In the genomic region with DNA sequence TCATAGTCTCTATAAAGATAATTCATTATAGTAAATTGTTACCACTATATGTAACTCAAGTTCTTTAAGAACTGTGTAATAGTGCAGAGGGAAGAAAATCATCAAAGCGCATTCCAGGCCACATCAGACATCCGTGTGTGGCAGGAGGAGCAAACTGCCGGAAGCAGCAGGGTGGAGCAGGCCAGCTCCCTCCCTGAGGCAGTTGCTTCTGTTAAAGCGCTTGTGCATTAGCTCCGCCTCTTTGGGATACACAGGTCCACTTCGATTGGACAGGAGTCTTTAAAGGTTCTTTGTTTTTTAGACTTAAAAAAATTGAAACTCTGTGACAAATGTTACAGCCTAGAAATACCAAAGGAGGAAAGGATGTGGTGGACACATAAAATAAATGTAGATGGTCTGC, we compare ENCODE assay signal across 24 mouse cellular contexts. TPM values are rescaled to one million over a fixed set of nuclear protein-coding genes. Genes with fewer than 3 reads are reported as not detected.
DNase-seq lines count a peak whose midpoint lies in the region; ATAC-seq and TF ChIP-seq lines count a peak whose summit lies in the region.
"Had no signal": no experiment of that assay in that cellular context is flagged by ENCODE, and none has a peak within 500 bp of the region (broad histone marks: within the 10 kb centered on the region; RNA-seq: fewer than 3 reads in every experiment).

No protein-coding gene starts in this region.

- peak; percentile 28 for DNase-seq in kidney, postnatal 0 days (ENCODE audit: low spot score)
- DNase-seq in kidney, adult 11 months = no peak
- DNase-seq in WW6 (ENCODE audit: low read depth, low spot score) = peak; percentile 16
- DNase-seq in heart, adult 18-20 months = no peak
- DNase-seq in gastrocnemius, postnatal 25 days = no peak
- DNase-seq: adrenal gland, adult 8-10 months; adrenal gland, postnatal 14 days; adrenal gland, postnatal 36 days; B cell, adult 2 months; cerebellum, adult 11-12 months; cerebellum, adult 2 months; cerebellum, adult 9-10 months; cerebellum, postnatal 10 days; cerebellum, postnatal 25 days; forebrain, postnatal 0 days had no signal

- no peaks in the 10 kb centered on the region for H3K4me1 ChIP-seq in intestine, embryonic 16.5 days (ENCODE audit: control insufficient read depth, insufficient read depth, low read length)
- no peaks in the 10 kb centered on the region for H3K4me1 ChIP-seq in intestine, postnatal 0 days (replicated peaks; ENCODE audit: control insufficient read depth, insufficient read depth, low read length)
- no peaks in the 10 kb centered on the region for H3K4me1 ChIP-seq in kidney, postnatal 0 days (replicated peaks; ENCODE audit: insufficient read depth, low read length)
- H3K4me1 ChIP-seq: embryonic facial prominence, embryonic 10.5 days; embryonic facial prominence, embryonic 12.5 days; forebrain, embryonic 13.5 days; forebrain, embryonic 15.5 days had no signal

- no peak overlapping the region for H3K9ac ChIP-seq in intestine, embryonic 16.5 days (ENCODE audit: low read depth, low read length)
- H3K9ac ChIP-seq in intestine, postnatal 0 days (ENCODE audit: low read depth, low read length) = no peak overlapping the region
- H3K9ac ChIP-seq in kidney, postnatal 0 days (ENCODE audit: low read depth, low read length) = no peak overlapping the region
- H3K9ac ChIP-seq: embryonic facial prominence, embryonic 12.5 days; forebrain, embryonic 13.5 days; forebrain, embryonic 15.5 days; forebrain, postnatal 0 days had no signal

- no peak overlapping the region for H3K4me2 ChIP-seq in intestine, embryonic 16.5 days (ENCODE audit: low read depth, low read length)
- no peak overlapping the region for H3K4me2 ChIP-seq in intestine, postnatal 0 days (replicated peaks; ENCODE audit: low read depth)
- no peak overlapping the region for H3K4me2 ChIP-seq in kidney, postnatal 0 days (ENCODE audit: low read length)
- H3K4me2 ChIP-seq: embryonic facial prominence, embryonic 12.5 days; forebrain, embryonic 13.5 days; forebrain, embryonic 15.5 days had no signal

- no peaks in the 10 kb centered on the region for H3K27me3 ChIP-seq in intestine, embryonic 16.5 days (replicated peaks; ENCODE audit: control insufficient read depth, insufficient read depth, low read length)
- no peaks in the 10 kb centered on the region for H3K27me3 ChIP-seq in intestine, postnatal 0 days (replicated peaks; ENCODE audit: control insufficient read depth, insufficient read depth, low read length)
- H3K27me3 ChIP-seq in kidney, postnatal 0 days (ENCODE audit: insufficient read depth, low read length) = no peaks in the 10 kb centered on the region
- H3K27me3 ChIP-seq: CH12.LX; embryonic facial prominence, embryonic 12.5 days; forebrain, embryonic 13.5 days; forebrain, embryonic 15.5 days had no signal

- H3K4me3 ChIP-seq in intestine, embryonic 16.5 days (ENCODE audit: low read length) = no peak overlapping the region
- no peak overlapping the region for H3K4me3 ChIP-seq in intestine, postnatal 0 days (ENCODE audit: low read depth, low read length)
- no peak overlapping the region for H3K4me3 ChIP-seq in kidney, postnatal 0 days (replicated peaks; ENCODE audit: low read depth, low read length)
- H3K4me3 ChIP-seq: embryonic facial prominence, embryonic 10.5 days; embryonic facial prominence, embryonic 12.5 days; forebrain, embryonic 13.5 days; forebrain, embryonic 15.5 days had no signal

- no peak overlapping the region for H3K27ac ChIP-seq in intestine, embryonic 16.5 days (ENCODE audit: low read length)
- H3K27ac ChIP-seq in intestine, postnatal 0 days (ENCODE audit: low read depth, low read length) = no peak overlapping the region
- H3K27ac ChIP-seq in kidney, postnatal 0 days = no peak overlapping the region
- H3K27ac ChIP-seq: embryonic facial prominence, embryonic 10.5 days; embryonic facial prominence, embryonic 12.5 days; forebrain, embryonic 13.5 days; forebrain, embryonic 15.5 days had no signal

- 47% methylated on average over 6 of the region's 6 CpGs for WGBS in intestine, embryonic 16.5 days
- WGBS in intestine, postnatal 0 days = 54% methylated on average over 6 of the region's 6 CpGs
- 66% methylated on average over 6 of the region's 6 CpGs for WGBS in kidney, postnatal 0 days

- no peak for TF ChIP-seq CTCF in intestine, postnatal 0 days (IDR thresholded peaks at IDR 0.05; ENCODE audit: low read depth)
- no peak for TF ChIP-seq CTCF in kidney, postnatal 0 days (IDR thresholded peaks at IDR 0.05; ENCODE audit: low read depth)

- 0 out of 2 replicates have a peak, but pooled peaks have one; percentile 33 for ATAC-seq in intestine, embryonic 16.5 days
- ATAC-seq in intestine, postnatal 0 days = no peak
- no peak for ATAC-seq in kidney, postnatal 0 days (replicated peaks; ENCODE audit: low FRiP score, low read depth)
- ATAC-seq: activated CD4-positive, CD25-positive, alpha-beta regulatory T cell, adult 4 months; CD4-positive, CD25-positive, alpha-beta regulatory T cell, adult 4 months; forebrain, embryonic 13.5 days; forebrain, embryonic 15.5 days; forebrain, postnatal 0 days had no signal

- H3K9me3 ChIP-seq in intestine, embryonic 16.5 days (ENCODE audit: control insufficient read depth, low read length) = no peaks in the 10 kb centered on the region
- H3K9me3 ChIP-seq in intestine, postnatal 0 days (ENCODE audit: control insufficient read depth) = no peaks in the 10 kb centered on the region
- H3K9me3 ChIP-seq in kidney, postnatal 0 days (replicated peaks; ENCODE audit: low read length) = no peaks in the 10 kb centered on the region
- H3K9me3 ChIP-seq: embryonic facial prominence, embryonic 10.5 days; embryonic facial prominence, embryonic 12.5 days; forebrain, embryonic 13.5 days; forebrain, embryonic 15.5 days had no signal

- H3K36me3 ChIP-seq in intestine, embryonic 16.5 days (ENCODE audit: control insufficient read depth, insufficient read depth, low read length) = peaks cover 6% of the 10 kb centered on the region
- H3K36me3 ChIP-seq in intestine, postnatal 0 days (ENCODE audit: control insufficient read depth, insufficient read depth) = peaks cover 84% of the 10 kb centered on the region
- H3K36me3 ChIP-seq in kidney, postnatal 0 days (ENCODE audit: insufficient read depth, low read length) = peaks cover 45% of the 10 kb centered on the region

RNA-seq across cellular contexts. Expression of a gene that starts 13.2 kb away (rescaled TPM):
- polyA plus RNA-seq in intestine, embryonic 16.5 days (2015; fragmentation: Nextera tagmentation; extraction: Ambion mirVana) = 12.9 and 14.2 TPM in 2 replicates
- polyA plus RNA-seq in intestine, postnatal 0 days (2015; fragmentation: Nextera tagmentation; extraction: Ambion mirVana) = 14.9 and 16.2 TPM in 2 replicates
- polyA plus RNA-seq in kidney, postnatal 0 days (2015; fragmentation: Nextera tagmentation; extraction: Ambion mirVana) = 15.9 and 17.2 TPM in 2 replicates
- total RNA-seq in heart, adult 18-20 months (2021) = 1 to 10 TPM; 4.2 to 5.2 TPM
- total RNA-seq in gastrocnemius, postnatal 25 days (2021) = 1 to 10 TPM; 4.0 to 4.7 TPM

RNA-seq across cellular contexts. Expression of a gene that starts 52.5 kb away (rescaled TPM):
- 12.6 and 13.9 TPM in 2 replicates for polyA plus RNA-seq in intestine, embryonic 16.5 days (2015; fragmentation: Nextera tagmentation; extraction: Ambion mirVana)
- polyA plus RNA-seq in intestine, postnatal 0 days (2015; fragmentation: Nextera tagmentation; extraction: Ambion mirVana) = 3.2 and 3.9 TPM in 2 replicates
- polyA plus RNA-seq in kidney, postnatal 0 days (2015; fragmentation: Nextera tagmentation; extraction: Ambion mirVana) = 10.3 and 14.0 TPM in 2 replicates
- 1 to 10 TPM in 1 of 2 experiments, under 1 TPM in 1; 0.72 to 2.0 TPM for total RNA-seq in heart, adult 18-20 months (2021)
- total RNA-seq in gastrocnemius, postnatal 25 days (2021) = under 1 TPM; 0.15 to 0.16 TPM

RNA-seq across cellular contexts. Expression of a gene that starts 52.6 kb away (rescaled TPM):
- 8.5 and 9.1 TPM in 2 replicates for polyA plus RNA-seq in intestine, embryonic 16.5 days (2015; fragmentation: Nextera tagmentation; extraction: Ambion mirVana)
- 5.9 and 6.5 TPM in 2 replicates for polyA plus RNA-seq in intestine, postnatal 0 days (2015; fragmentation: Nextera tagmentation; extraction: Ambion mirVana)
- polyA plus RNA-seq in kidney, postnatal 0 days (2015; fragmentation: Nextera tagmentation; extraction: Ambion mirVana) = 12.6 and 14.3 TPM in 2 replicates
- total RNA-seq in heart, adult 18-20 months (2021) = 1 to 10 TPM; 3.4 to 5.1 TPM
- 1 to 10 TPM; 3.1 TPM for total RNA-seq in gastrocnemius, postnatal 25 days (2021)

Comparison
In these comparisons a context has a peak if more than half of its experiments do, and no peak if none do; other contexts are left out.
1. DNase-seq: peak in kidney, postnatal 0 days (single experiment) and WW6 (single experiment); none in kidney, adult 11 months (single experiment), heart, adult 18-20 months (0 of 2) and gastrocnemius, postnatal 25 days (single experiment).